Mouse (Mus musculus) heart, embryonic 10.5 days (tissue): ENCODE results near the gene Max. TPM values are rescaled to one million over a fixed set of nuclear protein-coding genes. Genes with fewer than 3 reads are reported as not detected.

Source experiments
- DNase-seq: peaks from one replicate; pipeline ENCODE4 v3.0.0-alpha.2; 2017; ENCODE audit warnings: low spot score
- H3K27ac ChIP-seq: fragments of 300-500 bp; sonication (generic); 2 replicates; pipeline ENCODE4 v1.5.1; 2016; ENCODE audit warnings: mild to moderate bottlenecking
- H3K27me3 ChIP-seq: fragments of 300-500 bp; sonication (generic); 2 replicates; pipeline ENCODE4 v1.6.1; 2016; ENCODE audit warnings: mild to moderate bottlenecking; ENCODE audit not compliant: poor library complexity, insufficient read depth, severe bottlenecking
- H3K36me3 ChIP-seq: fragments of 300-500 bp; sonication (generic); 2 replicates; pipeline ENCODE4 v1.6.1; 2016; ENCODE audit warnings: mild to moderate bottlenecking, moderate library complexity
- H3K4me1 ChIP-seq: fragments of 300-500 bp; sonication (generic); 2 replicates; pipeline ENCODE4 v1.6.1; 2016; ENCODE audit warnings: mild to moderate bottlenecking
- H3K4me3 ChIP-seq: fragments of 300-500 bp; sonication (generic); 2 replicates; pipeline ENCODE4 v1.5.1; 2016; ENCODE audit warnings: mild to moderate bottlenecking, moderate library complexity
- H3K9me3 ChIP-seq: fragments of 300-500 bp; sonication (generic); 2 replicates; pipeline ENCODE4 v1.6.1; 2016; ENCODE audit warnings: mild to moderate bottlenecking, moderate library complexity
- WGBS: fragments of 180-500 bp; shearing (Covaris S2); methylation state at CpG from one replicate; pipeline ENCODE4 v1.1.7; 2016; 5-methylcytosine and 5-hydroxymethylcytosine counted together
- polyA plus RNA-seq: library from polyadenylated mRNA; unstranded; fragments of >200 nt; fragmentation: Nextera tagmentation; extraction: Ambion mirVana; gene quantifications from 2 replicates; pipeline ENCODE4 v1.2.1, GENCODE M21; 2016

Max gene
- polyA plus RNA-seq, 1 experiment from 2014 or later: 12.9 TPM

DNA sequence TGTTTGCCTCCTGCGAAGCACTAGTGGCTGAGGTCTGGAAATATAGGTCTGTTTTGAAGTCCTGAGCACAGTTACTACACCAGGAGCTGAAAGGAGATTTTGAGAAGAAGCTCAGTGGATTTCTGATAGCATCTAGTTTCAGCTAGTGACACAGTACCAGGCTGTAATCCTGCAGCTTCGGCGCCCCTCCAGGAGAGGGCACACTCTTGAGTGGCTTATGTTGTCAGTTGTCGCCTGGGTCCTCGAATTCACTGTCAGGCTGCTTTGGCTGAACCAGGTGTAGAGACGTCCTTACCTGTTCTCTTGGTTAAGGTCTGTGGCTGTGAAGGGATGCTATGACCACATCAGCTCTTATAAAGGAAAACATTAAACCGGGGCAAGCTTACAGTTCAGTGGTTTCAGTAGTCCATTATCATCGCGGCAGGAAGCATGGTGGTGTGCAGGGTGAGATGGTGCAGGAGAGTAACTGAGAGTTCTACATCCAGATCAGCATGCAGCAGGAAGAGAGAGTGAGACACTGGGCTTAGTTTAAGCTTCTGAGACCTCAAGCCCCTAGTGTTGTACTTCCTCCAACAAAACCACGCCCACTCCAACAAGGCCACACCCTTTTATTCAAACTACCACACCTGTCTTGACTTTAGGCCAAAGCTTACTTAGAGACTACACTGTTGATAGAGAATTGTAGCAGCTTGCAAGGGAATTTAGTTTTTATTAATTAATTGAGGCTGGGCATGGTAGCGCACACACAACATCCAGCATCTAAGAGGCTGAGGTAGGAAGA is 72.4 kb downstream of the Max start:
- H3K4me3 ChIP-seq: no peak overlapping the region
- DNase-seq: no peak
- no peaks in the 10 kb centered on the region for H3K9me3 ChIP-seq
- no peaks in the 10 kb centered on the region for H3K27me3 ChIP-seq
- peaks cover 3% of the 10 kb centered on the region for H3K4me1 ChIP-seq
- H3K27ac ChIP-seq: no peak overlapping the region
- peaks cover 20% of the 10 kb centered on the region; the same call in 1 of the 2 replicates for H3K36me3 ChIP-seq
- 85% methylated on average over 11 of the region's 11 CpGs for WGBS

- peaks cover 20% of the 10 kb centered on the region; the same call in 1 of the 2 replicates for H3K36me3 ChIP-seq
- H3K9me3 ChIP-seq: no peaks in the 10 kb centered on the region
- no peak overlapping the region for H3K27ac ChIP-seq
- no peaks in the 10 kb centered on the region for H3K27me3 ChIP-seq
- no peak for DNase-seq
- no peak overlapping the region for H3K4me3 ChIP-seq
- peaks cover 11% of the 10 kb centered on the region for H3K4me1 ChIP-seq
- WGBS: 82% methylated on average over 12 of the region's 12 CpGs
These were observed 74.1 kb downstream of the Max start for GRCm38 (mm10) chr12:76887941-76888340.

Other genes with a start within 250 kb of the Max start
- 145 and 165 TPM in 2 replicates for gene Churc1, start 196.7 kb downstream of the Max start, polyA plus RNA-seq
- gene Fntb, start 196.6 kb downstream of the Max start, polyA plus RNA-seq: 36.9 and 39.2 TPM in 2 replicates
- 0.11 and 0.60 TPM in 2 replicates for gene Gpx2, start 166.6 kb downstream of the Max start, polyA plus RNA-seq
- 3.1 and 6.3 TPM in 2 replicates for gene Rab15, start 139.3 kb downstream of the Max start, polyA plus RNA-seq